In the genomic region with DNA sequence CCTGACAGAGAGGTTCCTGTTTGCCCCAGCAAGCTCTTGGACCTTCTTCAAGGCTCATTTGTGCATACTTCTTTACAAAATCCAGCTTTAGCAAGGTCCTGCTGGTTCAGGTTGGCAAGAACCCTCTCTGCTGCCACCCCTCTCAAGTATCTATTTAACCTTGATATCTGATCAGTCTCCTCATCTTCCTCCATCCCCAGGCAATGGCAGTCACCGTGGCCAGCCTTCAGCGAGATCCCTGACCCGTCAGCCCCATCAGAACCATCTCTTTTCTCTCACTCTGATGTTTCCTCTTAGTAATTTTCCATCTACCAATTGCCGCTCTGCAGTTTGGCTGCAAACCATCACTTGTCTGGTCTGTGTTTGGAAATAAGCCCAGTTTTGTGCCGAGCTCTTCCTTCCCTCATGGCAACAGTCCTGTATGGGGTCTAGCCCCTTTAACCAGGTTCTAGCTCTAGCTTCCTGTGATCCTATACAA, we compare ENCODE assay signal across 11 mouse cellular contexts. TPM values are rescaled to one million over a fixed set of nuclear protein-coding genes. Genes with fewer than 3 reads are reported as not detected.
A peak's percentile ranks its signal among the peaks of the same experiment; 100 is the strongest.
DNase-seq lines count a peak whose midpoint lies in the region; ATAC-seq lines count a peak whose summit lies in the region.
"Had no signal": no experiment of that assay in that cellular context is flagged by ENCODE, and none has a peak within 500 bp of the region (broad histone marks: within the 10 kb centered on the region; RNA-seq: fewer than 3 reads in every experiment).

No protein-coding gene starts in this region.

- H3K4me2 ChIP-seq in heart, embryonic 15.5 days, result no peak overlapping the region
- H3K4me2 ChIP-seq in lung, embryonic 16.5 days (ENCODE audit: low read depth, low read length), result no peak overlapping the region
- no peak overlapping the region for H3K4me2 ChIP-seq in embryonic facial prominence, embryonic 15.5 days (replicated peaks)
- H3K4me2 ChIP-seq in midbrain, embryonic 14.5 days (ENCODE audit: low read length), result no peak overlapping the region
- H3K4me2 ChIP-seq: liver, embryonic 13.5 days had no signal

- 37% methylated on average over 5 of the region's 5 CpGs for WGBS in heart, embryonic 15.5 days
- 43% methylated on average over 5 of the region's 5 CpGs for WGBS in lung, embryonic 16.5 days
- WGBS in embryonic facial prominence, embryonic 15.5 days, result 42% methylated on average over 5 of the region's 5 CpGs
- 78% methylated on average over 5 of the region's 5 CpGs for WGBS in midbrain, embryonic 14.5 days

- H3K9me3 ChIP-seq in heart, embryonic 15.5 days (replicated peaks), result no peaks in the 10 kb centered on the region
- H3K9me3 ChIP-seq in lung, embryonic 16.5 days (ENCODE audit: control insufficient read depth, low read length), result no peaks in the 10 kb centered on the region
- H3K9me3 ChIP-seq in embryonic facial prominence, embryonic 15.5 days (replicated peaks), result no peaks in the 10 kb centered on the region
- no peaks in the 10 kb centered on the region for H3K9me3 ChIP-seq in midbrain, embryonic 14.5 days (ENCODE audit: control insufficient read depth, low read length)
- H3K9me3 ChIP-seq: liver, embryonic 13.5 days had no signal

- H3K27me3 ChIP-seq in heart, embryonic 15.5 days, result no peaks in the 10 kb centered on the region
- no peaks in the 10 kb centered on the region for H3K27me3 ChIP-seq in lung, embryonic 16.5 days (ENCODE audit: control insufficient read depth, insufficient read depth, low read depth, low read length)
- no peaks in the 10 kb centered on the region for H3K27me3 ChIP-seq in embryonic facial prominence, embryonic 15.5 days
- H3K27me3 ChIP-seq in midbrain, embryonic 14.5 days (ENCODE audit: control insufficient read depth, insufficient read depth, low read length), result no peaks in the 10 kb centered on the region
- H3K27me3 ChIP-seq: liver, embryonic 13.5 days had no signal

- no peaks in the 10 kb centered on the region for H3K36me3 ChIP-seq in heart, embryonic 15.5 days
- no peaks in the 10 kb centered on the region for H3K36me3 ChIP-seq in lung, embryonic 16.5 days (ENCODE audit: control insufficient read depth, insufficient read depth, low read length)
- H3K36me3 ChIP-seq in embryonic facial prominence, embryonic 15.5 days, result no peaks in the 10 kb centered on the region
- no peaks in the 10 kb centered on the region for H3K36me3 ChIP-seq in midbrain, embryonic 14.5 days (ENCODE audit: control insufficient read depth, insufficient read depth, low read length)
- H3K36me3 ChIP-seq: liver, embryonic 13.5 days had no signal

- no peak overlapping the region for H3K9ac ChIP-seq in heart, embryonic 15.5 days
- no peak overlapping the region for H3K9ac ChIP-seq in lung, embryonic 16.5 days (ENCODE audit: low read length)
- no peak overlapping the region for H3K9ac ChIP-seq in embryonic facial prominence, embryonic 15.5 days
- no peak overlapping the region for H3K9ac ChIP-seq in midbrain, embryonic 14.5 days (replicated peaks; ENCODE audit: low read length)
- H3K9ac ChIP-seq: liver, embryonic 13.5 days had no signal

- no peak for DNase-seq in heart, adult 9 months (ENCODE audit: low spot score in 2 of 2)
- DNase-seq in lung, postnatal 36 days, result no peak
- peak; percentile 53 for DNase-seq in cerebellum, adult 11-12 months
- no peak for DNase-seq in midbrain, embryonic 14.5 days
- DNase-seq in left cerebral cortex, adult 8-10 months (ENCODE audit: low spot score in 2 of 2), result no peak
- DNase-seq: heart, postnatal 14 days; liver, embryonic 13.5 days had no signal

- H3K4me1 ChIP-seq in heart, embryonic 15.5 days (replicated peaks), result peaks cover 22% of the 10 kb centered on the region
- H3K4me1 ChIP-seq in lung, embryonic 16.5 days (replicated peaks; ENCODE audit: control insufficient read depth, insufficient read depth, low read length), result peaks cover 9% of the 10 kb centered on the region; the same call in 1 of the 2 replicates
- H3K4me1 ChIP-seq in embryonic facial prominence, embryonic 15.5 days, result peaks cover 8% of the 10 kb centered on the region; the same call in 1 of the 2 replicates
- H3K4me1 ChIP-seq in midbrain, embryonic 14.5 days (ENCODE audit: control insufficient read depth, insufficient read depth, low read length), result no peaks in the 10 kb centered on the region
- H3K4me1 ChIP-seq: liver, embryonic 13.5 days had no signal

- H3K4me3 ChIP-seq in heart, embryonic 15.5 days, result no peak overlapping the region
- H3K4me3 ChIP-seq in lung, embryonic 16.5 days (ENCODE audit: low read length), result no peak overlapping the region
- H3K4me3 ChIP-seq in embryonic facial prominence, embryonic 15.5 days (replicated peaks), result no peak overlapping the region
- no peak overlapping the region for H3K4me3 ChIP-seq in midbrain, embryonic 14.5 days (replicated peaks; ENCODE audit: low read depth, low read length)
- H3K4me3 ChIP-seq: liver, embryonic 13.5 days had no signal

- H3K27ac ChIP-seq in heart, embryonic 15.5 days, result peak overlapping the region; percentile 37
- peak overlapping the region; percentile 51 for H3K27ac ChIP-seq in lung, embryonic 16.5 days (ENCODE audit: low read length)
- peak overlapping the region; percentile 11; the same call in 1 of the 2 replicates for H3K27ac ChIP-seq in embryonic facial prominence, embryonic 15.5 days (replicated peaks)
- no peak overlapping the region for H3K27ac ChIP-seq in midbrain, embryonic 14.5 days (replicated peaks; ENCODE audit: low read depth, low read length)
- H3K27ac ChIP-seq: liver, embryonic 13.5 days had no signal

- no peak for ATAC-seq in heart, embryonic 15.5 days (replicated peaks; ENCODE audit: insufficient number of reproducible peaks, insufficient read depth, low FRiP score, low read depth)
- peak; percentile 56 for ATAC-seq in lung, embryonic 16.5 days (ENCODE audit: low read depth)
- no peak for ATAC-seq in embryonic facial prominence, embryonic 15.5 days (ENCODE audit: insufficient number of reproducible peaks, low FRiP score, low TSS enrichment, low read depth)
- ATAC-seq in midbrain, embryonic 14.5 days (ENCODE audit: low FRiP score, low TSS enrichment), result no peak

RNA-seq across cellular contexts. Expression of a gene that starts 7.2 kb away (rescaled TPM):
- polyA plus RNA-seq in heart, embryonic 15.5 days (2015; fragmentation: Nextera tagmentation; extraction: Ambion mirVana), result 1.9 and 4.6 TPM in 2 replicates
- 64.3 and 86.1 TPM in 2 replicates for polyA plus RNA-seq in lung, embryonic 16.5 days (2015; fragmentation: Nextera tagmentation; extraction: Ambion mirVana)
- polyA plus RNA-seq in embryonic facial prominence, embryonic 15.5 days (2015; fragmentation: Nextera tagmentation; extraction: Ambion mirVana), result 6.8 and 6.9 TPM in 2 replicates
- 0.22 TPM in 1 of 2 replicates, not detected in the other for polyA plus RNA-seq in midbrain, embryonic 14.5 days (2014; fragmentation: Nextera tagmentation; extraction: Ambion mirVana)
- total RNA-seq in left cerebral cortex, adult 8-10 months (2022), result 10 to 100 TPM; 15.8 to 18.7 (median 17.4) TPM
- polyA plus RNA-seq: embryonic facial prominence, embryonic 11.5 days had no signal

RNA-seq across cellular contexts. Expression of a gene that starts 16.4 kb away (rescaled TPM):
- 103 and 106 TPM in 2 replicates for polyA plus RNA-seq in heart, embryonic 15.5 days (2015; fragmentation: Nextera tagmentation; extraction: Ambion mirVana)
- 263 and 312 TPM in 2 replicates for polyA plus RNA-seq in lung, embryonic 16.5 days (2015; fragmentation: Nextera tagmentation; extraction: Ambion mirVana)
- polyA plus RNA-seq in embryonic facial prominence, embryonic 15.5 days (2015; fragmentation: Nextera tagmentation; extraction: Ambion mirVana), result 29.5 and 30.8 TPM in 2 replicates
- polyA plus RNA-seq in midbrain, embryonic 14.5 days (2014; fragmentation: Nextera tagmentation; extraction: Ambion mirVana), result 5.7 and 7.4 TPM in 2 replicates
- total RNA-seq in left cerebral cortex, adult 8-10 months (2022), result 1 to 10 TPM; 4.9 to 9.1 (median 6.8) TPM

RNA-seq across cellular contexts. Expression of a gene that starts 49.2 kb away (rescaled TPM):
- polyA plus RNA-seq in heart, embryonic 15.5 days (2015; fragmentation: Nextera tagmentation; extraction: Ambion mirVana), result 4.7 and 9.0 TPM in 2 replicates
- polyA plus RNA-seq in lung, embryonic 16.5 days (2015; fragmentation: Nextera tagmentation; extraction: Ambion mirVana), result 54.5 and 60.9 TPM in 2 replicates
- polyA plus RNA-seq in embryonic facial prominence, embryonic 15.5 days (2015; fragmentation: Nextera tagmentation; extraction: Ambion mirVana), result 17.9 and 20.1 TPM in 2 replicates
- polyA plus RNA-seq in midbrain, embryonic 14.5 days (2014; fragmentation: Nextera tagmentation; extraction: Ambion mirVana), result 0.15 and 0.30 TPM in 2 replicates
- total RNA-seq in left cerebral cortex, adult 8-10 months (2022), result 1 to 10 TPM; 1.6 to 4.7 (median 2.1) TPM

RNA-seq across cellular contexts. Expression of a gene that starts 55.2 kb away (rescaled TPM):
- 2.1 and 6.9 TPM in 2 replicates for polyA plus RNA-seq in heart, embryonic 15.5 days (2015; fragmentation: Nextera tagmentation; extraction: Ambion mirVana)
- polyA plus RNA-seq in lung, embryonic 16.5 days (2015; fragmentation: Nextera tagmentation; extraction: Ambion mirVana), result 3.2 and 5.5 TPM in 2 replicates
- polyA plus RNA-seq in embryonic facial prominence, embryonic 15.5 days (2015; fragmentation: Nextera tagmentation; extraction: Ambion mirVana), result 23.6 and 31.4 TPM in 2 replicates
- polyA plus RNA-seq in midbrain, embryonic 14.5 days (2014; fragmentation: Nextera tagmentation; extraction: Ambion mirVana), result 0.32 and 1.4 TPM in 2 replicates
- 1 to 10 TPM; 1.4 to 6.0 (median 2.1) TPM for total RNA-seq in left cerebral cortex, adult 8-10 months (2022)
